Mouse (Mus musculus): ENCODE data around the gene Slco3a1.

GRCm38 (mm10) chr7:74501187-74501586 is 53.4 kb downstream of the Slco3a1 start:
- TF ChIP-seq CTCF (IDR thresholded peaks at IDR 0.05; ENCODE audit: borderline replicate concordance, insufficient read depth, low read depth, low read length): no peak
- no peak for TF ChIP-seq POLR2A (IDR thresholded peaks at IDR 0.05; ENCODE audit: borderline replicate concordance, insufficient read depth, low read length)

All from cerebellum, adult 2 months (tissue).